Mouse (Mus musculus) forebrain, embryonic 14.5 days (tissue): Measurements from ENCODE around the gene Rab39b. TPM values are rescaled to one million over a fixed set of nuclear protein-coding genes. Genes with fewer than 3 reads are reported as not detected.
A peak's percentile ranks its signal among the peaks of the same experiment; 100 is the strongest.

Experiments used
- ATAC-seq: fragments of 200-750 bp; cut with Nextera tagmentation; 2 replicates; pipeline ENCODE4 v1.8.0; 2017; ENCODE audit warnings: mild to moderate bottlenecking, moderate library complexity
- DNase-seq: peaks from one replicate; pipeline ENCODE4 v3.0.0-alpha.2; 2015; ENCODE audit warnings: low spot score
- H3K27ac ChIP-seq: fragments of 300-500 bp; sonication (generic); 2 replicates; pipeline ENCODE4 v1.5.1; 2014; ENCODE audit warnings: low read depth, mild to moderate bottlenecking, control low read depth, low read length, moderate library complexity
- H3K27me3 ChIP-seq: fragments of 300-500 bp; sonication (generic); replicated peaks from 2 replicates; pipeline ENCODE4 v1.6.1; 2014; ENCODE audit warnings: low read length, control low read depth, mixed read lengths; ENCODE audit not compliant: control insufficient read depth, insufficient read depth
- H3K36me3 ChIP-seq: fragments of 300-500 bp; sonication (generic); 2 replicates; pipeline ENCODE4 v1.6.1; 2014; ENCODE audit warnings: low read length, control low read depth; ENCODE audit not compliant: control insufficient read depth, insufficient read depth
- H3K4me1 ChIP-seq: fragments of 300-500 bp; sonication (generic); 2 replicates; pipeline ENCODE4 v1.6.1; 2014; ENCODE audit warnings: antibody characterized with exemption, low read length, control low read depth; ENCODE audit not compliant: control insufficient read depth, insufficient read depth
- H3K4me2 ChIP-seq: fragments of 300-500 bp; sonication (generic); 2 replicates; pipeline ENCODE4 v1.6.1; 2014; ENCODE audit warnings: mild to moderate bottlenecking, control low read depth, low read length
- H3K4me3 ChIP-seq: fragments of 300-500 bp; sonication (generic); 2 replicates; pipeline ENCODE4 v1.5.1; 2014; ENCODE audit warnings: low read depth, low read length, control low read depth
- H3K9ac ChIP-seq: fragments of 300-500 bp; sonication (generic); 2 replicates; pipeline ENCODE4 v1.6.1; 2014; ENCODE audit warnings: mild to moderate bottlenecking, low read length, control low read depth, moderate library complexity
- H3K9me3 ChIP-seq: fragments of 300-500 bp; sonication (generic); replicated peaks from 2 replicates; pipeline ENCODE4 v1.6.1; 2016; ENCODE audit warnings: low read length, control low read depth, mixed read lengths; ENCODE audit not compliant: control insufficient read depth
- WGBS: fragments of 180-500 bp; shearing (Covaris S2); extraction: QIAGEN DNeasy Blood & Tissue Kit; methylation state at CpG from one replicate; pipeline ENCODE4 v1.1.7; 2014; 5-methylcytosine and 5-hydroxymethylcytosine counted together
- polyA plus RNA-seq: library from polyadenylated mRNA; unstranded; fragments of >200 nt; fragmentation: Nextera tagmentation; extraction: Ambion mirVana; gene quantifications from 2 replicates; pipeline ENCODE4 v1.2.1, GENCODE M21; 2014

Gene Rab39b
- 16.6 and 20.5 TPM in 2 replicates for polyA plus RNA-seq

- H3K9ac ChIP-seq: peak within 1 kb of the TSS; percentile 84
- H3K36me3 ChIP-seq: 0 out of 2 replicates have a peak, but pooled peaks cover 2% of the 10 kb centered on the region
- ATAC-seq (peak; percentile 99), DNase-seq (peak; percentile 80)
- H3K4me3 ChIP-seq: peak within 1 kb of the TSS; percentile 56
- no peaks in the 10 kb centered on the region for H3K9me3 ChIP-seq
- peak within 1 kb of the TSS; percentile 45 for H3K4me2 ChIP-seq
- peak within 1 kb of the TSS; percentile 78 for H3K27ac ChIP-seq
- no peaks in the 10 kb centered on the region for H3K4me1 ChIP-seq
- no peaks in the 10 kb centered on the region for H3K27me3 ChIP-seq
- WGBS: 27% methylated on average over 41 of the region's 41 CpGs
Observed at GRCm38 (mm10) chrX:75577582-75578324, at the start of gene Rab39b. Rab39b (minus strand) TSS chrX:75578231.

DNA sequence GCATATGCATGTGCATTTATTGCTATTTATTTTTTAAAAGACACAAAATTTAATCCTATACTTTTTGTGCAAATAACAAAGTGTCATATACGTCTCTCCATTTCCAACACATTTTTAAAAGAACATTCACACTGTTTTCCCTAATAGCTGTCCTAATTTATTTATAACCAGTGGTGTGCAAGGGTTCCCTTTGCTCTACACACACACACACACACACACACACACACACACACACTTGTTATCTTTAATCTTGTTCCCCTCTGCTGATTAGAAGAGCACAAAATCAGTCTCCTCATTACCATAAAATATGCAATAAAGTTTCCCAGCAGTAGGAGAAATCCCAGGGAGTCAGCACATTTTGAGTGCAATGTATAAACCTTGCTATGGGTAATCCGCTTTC, 508 bp upstream of the Rab39b start:
- Histone ChIP-seq H3K27me3 (no peaks in the 10 kb centered on the region), H3K9ac (no peak overlapping the region), H3K4me3 (no peak overlapping the region), H3K36me3 (0 out of 2 replicates have a peak, but pooled peaks cover 2% of the 10 kb centered on the region), H3K4me2 (no peak overlapping the region), H3K4me1 (no peaks in the 10 kb centered on the region), H3K9me3 (no peaks in the 10 kb centered on the region), H3K27ac (no peak overlapping the region)
- 0 out of 2 replicates have a peak, but pooled peaks have one; percentile 18 for ATAC-seq
- 86% methylated on average over 2 of the region's 2 CpGs for WGBS
- DNase-seq: no peak

Other genes with a start within 250 kb of the Rab39b start
- 40.1 and 40.8 TPM in 2 replicates for gene Fundc2, start 195.8 kb downstream of the Rab39b start, polyA plus RNA-seq
- 1.8 and 1.9 TPM in 2 replicates for gene F8, start 195.6 kb downstream of the Rab39b start, polyA plus RNA-seq
- 19.7 and 22.6 TPM in 2 replicates for gene Cmc4, start 161.6 kb downstream of the Rab39b start, polyA plus RNA-seq
- gene Mtcp1, start 161.6 kb downstream of the Rab39b start, polyA plus RNA-seq: 6.8 and 9.6 TPM in 2 replicates
- gene Brcc3, start 161.6 kb downstream of the Rab39b start, polyA plus RNA-seq: 63.1 and 67.7 TPM in 2 replicates
- 291 and 336 TPM in 2 replicates for gene Vbp1, start 63.9 kb downstream of the Rab39b start, polyA plus RNA-seq